Mouse (Mus musculus): ENCODE results near the gene Endou.
A peak's percentile ranks its signal among the peaks of the same experiment; 100 is the strongest.

The Endou gene

GRCm38 (mm10) chr15:97731111-97731510 lies at the start of gene Endou:
TSS of gene Endou (minus strand) at chr15:97731339.
- no peak for DNase-seq (ENCODE audit: low read depth, low spot score)

DNA sequence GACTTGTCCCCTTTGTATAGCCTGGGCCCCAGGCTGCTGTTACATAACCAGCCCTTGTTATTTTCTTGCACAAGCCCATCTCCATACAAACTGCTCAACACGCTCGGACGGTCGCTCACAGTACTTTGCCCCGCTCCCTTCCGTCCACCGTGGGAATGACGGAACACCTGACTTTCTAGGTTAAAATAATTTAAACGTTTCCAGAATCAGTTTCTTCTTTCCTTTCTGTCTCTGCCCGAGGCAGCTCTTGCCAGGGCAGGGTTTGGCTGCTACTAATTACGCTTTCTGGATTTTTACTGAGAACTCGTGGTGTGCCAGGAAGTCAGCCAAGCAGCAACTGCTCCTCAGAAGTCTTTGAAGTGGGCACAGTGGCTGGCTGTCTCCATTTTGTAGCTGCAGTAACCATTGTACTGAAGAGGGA lies 49.5 kb upstream of the Endou start:
- DNase-seq (ENCODE audit: low read depth, low spot score), result no peak

GRCm38 (mm10) chr15:97779576-97779975 lies 48.4 kb upstream of the Endou start:
- no peak for DNase-seq (ENCODE audit: low read depth, low spot score)

DNA sequence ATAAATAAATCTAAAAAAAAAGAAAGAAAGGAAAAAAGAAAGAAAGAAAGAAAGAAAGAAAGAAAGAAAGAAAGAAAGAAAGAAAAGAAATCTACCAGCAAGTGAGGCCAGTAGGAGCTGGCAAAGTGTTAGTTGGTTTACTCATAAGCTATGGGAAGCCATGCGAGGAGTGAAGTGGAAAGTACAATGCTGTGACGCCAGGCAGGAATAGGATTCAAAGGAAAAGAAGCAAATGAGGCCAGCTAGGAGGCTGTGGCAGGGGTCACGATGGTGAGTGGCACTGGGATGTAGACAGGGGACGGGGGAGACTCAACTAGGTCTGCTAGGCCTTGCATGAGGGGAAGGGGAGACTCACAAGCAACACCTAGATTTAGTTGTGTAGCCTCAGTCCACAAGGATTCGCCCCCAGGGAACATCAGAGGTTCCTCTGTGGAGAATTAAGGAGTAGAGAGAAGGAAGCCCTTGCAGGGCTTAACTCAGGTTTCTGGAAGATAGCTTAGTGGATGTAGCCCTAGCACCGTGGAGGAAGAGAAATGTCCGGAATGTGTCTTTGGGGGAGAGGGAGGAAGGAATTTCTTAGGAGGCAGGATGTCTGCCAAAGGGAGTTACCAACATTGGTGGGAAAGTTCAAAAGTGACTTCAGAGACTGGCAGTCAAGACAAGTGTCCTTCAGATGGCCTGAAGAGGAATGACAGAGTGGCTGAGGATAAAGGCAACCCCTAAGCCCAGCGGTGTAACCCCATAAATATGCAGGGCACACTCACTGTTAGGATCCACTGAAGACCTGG lies 47.4 kb upstream of the Endou start, which contains the start of gene Slc48a1:
Slc48a1 (plus strand) TSS at position 210 of the 788 bp plus-strand sequence.
- DNase-seq (ENCODE audit: low read depth, low spot score), result no peak

- no peak for DNase-seq (ENCODE audit: low read depth, low spot score)
Measured at GRCm38 (mm10) chr15:97776919-97777318, 45.8 kb upstream of the Endou start.

GRCm38 (mm10) chr15:97776514-97776913 lies 45.4 kb upstream of the Endou start:
- DNase-seq (ENCODE audit: low read depth, low spot score), result peak; percentile 74

DNA sequence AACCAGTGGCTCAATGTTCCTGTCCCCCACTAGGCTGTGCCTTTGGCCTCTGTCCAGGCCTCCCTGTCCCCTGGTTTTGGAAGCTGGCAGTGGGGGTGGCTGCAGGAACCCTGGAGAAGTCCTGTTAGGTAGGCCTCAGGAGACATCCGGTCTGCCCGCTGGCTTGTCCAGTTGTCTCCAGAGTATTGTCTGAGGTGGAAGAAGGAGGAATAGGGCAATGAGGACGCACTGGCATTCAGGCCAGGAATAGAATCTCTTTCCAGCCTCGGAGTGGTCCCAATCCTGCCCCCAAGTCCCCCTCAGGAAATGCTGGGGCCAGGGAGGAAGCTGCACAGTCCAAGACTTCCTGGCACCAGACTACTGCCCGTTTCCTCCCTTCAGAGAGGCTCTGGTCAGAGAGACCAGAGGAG lies 42.8 kb upstream of the Endou start:
- DNase-seq (ENCODE audit: low read depth, low spot score), result no peak

DNA sequence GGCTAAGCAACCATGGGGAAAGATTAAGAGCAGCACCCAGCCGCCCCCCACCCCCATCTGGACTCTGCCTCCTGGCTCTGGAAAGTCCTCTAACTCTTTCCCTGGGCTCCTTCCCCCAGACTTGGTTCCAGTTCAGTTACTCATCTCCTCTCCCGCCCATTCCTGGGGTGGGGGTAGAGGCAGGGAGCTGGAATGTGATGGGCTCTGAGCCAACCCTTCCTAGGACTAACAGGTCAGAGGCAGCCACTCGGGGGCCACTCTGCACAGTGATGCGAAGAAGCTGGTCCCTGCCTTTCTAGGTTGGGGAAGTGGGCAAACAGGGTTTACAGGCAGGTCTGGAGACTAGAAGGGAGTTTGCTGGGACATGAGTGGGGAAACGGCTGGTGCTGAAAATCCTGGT lies 42.0 kb upstream of the Endou start:
- no peak for DNase-seq (ENCODE audit: low read depth, low spot score)

GRCm38 (mm10) chr15:97770280-97770679 lies 39.1 kb upstream of the Endou start:
- no peak for DNase-seq (ENCODE audit: low read depth, low spot score)

DNA sequence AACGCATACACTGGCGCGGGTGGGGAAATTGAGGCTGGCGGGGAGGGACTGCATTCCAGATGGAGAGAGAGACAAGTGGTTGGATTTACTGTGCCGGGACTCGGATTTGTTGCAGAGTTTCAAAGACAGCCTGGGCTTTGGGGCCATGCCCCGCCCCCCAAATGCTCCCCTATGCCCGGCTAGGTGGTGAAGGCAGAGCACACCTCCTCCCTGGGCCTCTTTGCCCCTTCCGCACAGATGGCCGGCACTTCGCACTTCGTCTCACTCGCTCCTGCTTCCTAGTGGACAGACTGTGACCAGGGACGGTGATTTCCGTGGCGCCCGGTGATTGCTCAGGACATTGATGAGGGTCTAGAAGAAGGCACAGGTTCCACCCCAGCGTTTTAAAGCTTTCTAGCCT lies 37.1 kb upstream of the Endou start:
- peak; percentile 40 for DNase-seq (ENCODE audit: low read depth, low spot score)

DNA sequence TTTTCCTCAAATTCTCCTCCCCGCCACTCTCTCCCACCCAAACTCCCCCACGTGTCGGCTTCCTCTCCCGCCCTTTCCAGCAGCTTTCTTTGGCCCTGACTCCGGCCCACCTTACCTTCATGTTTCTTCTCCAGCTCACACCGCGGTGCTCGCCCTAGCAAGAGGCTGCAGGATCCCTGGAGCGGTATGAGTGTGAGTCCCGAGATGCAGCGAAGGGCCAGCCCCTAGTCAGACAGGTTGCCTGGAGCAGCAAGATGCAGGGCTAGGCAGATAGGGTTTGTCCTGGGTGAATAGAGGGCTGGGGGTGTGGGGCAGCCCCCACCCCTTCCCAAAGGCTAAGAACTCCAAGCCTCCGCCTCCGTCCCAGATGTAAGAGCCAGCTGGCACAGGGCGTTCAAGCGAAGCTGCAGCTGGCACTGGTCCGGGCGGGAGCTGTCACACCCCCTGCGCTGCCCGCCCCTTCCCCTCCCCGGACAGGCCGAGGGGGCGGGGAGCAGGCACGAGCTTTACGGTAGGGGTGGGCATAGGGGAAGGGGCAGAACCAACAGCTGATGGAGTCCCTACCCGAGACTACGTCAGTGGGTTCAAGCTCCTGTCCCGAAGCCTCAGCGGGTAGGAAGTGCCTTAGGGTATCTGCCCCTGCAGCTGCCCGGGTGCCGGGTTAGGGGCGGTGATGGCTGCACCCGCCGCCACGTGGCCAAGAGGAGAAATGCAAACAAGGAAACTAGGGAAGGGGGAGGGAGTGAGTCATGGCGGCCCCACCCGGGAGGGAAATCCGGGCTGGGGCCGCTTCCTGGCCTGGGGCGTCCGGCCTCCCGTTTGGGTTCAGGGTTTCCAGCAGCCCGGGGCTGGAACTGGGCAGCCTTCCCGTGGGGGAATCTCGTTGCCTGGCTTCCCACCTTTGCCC lies 36.4 kb upstream of the Endou start, which contains the start of gene Rapgef3:
Rapgef3 (minus strand) TSS at position 693 of the 907 bp plus-strand sequence.
- DNase-seq (ENCODE audit: low read depth, low spot score), result peak; percentile 80

DNA sequence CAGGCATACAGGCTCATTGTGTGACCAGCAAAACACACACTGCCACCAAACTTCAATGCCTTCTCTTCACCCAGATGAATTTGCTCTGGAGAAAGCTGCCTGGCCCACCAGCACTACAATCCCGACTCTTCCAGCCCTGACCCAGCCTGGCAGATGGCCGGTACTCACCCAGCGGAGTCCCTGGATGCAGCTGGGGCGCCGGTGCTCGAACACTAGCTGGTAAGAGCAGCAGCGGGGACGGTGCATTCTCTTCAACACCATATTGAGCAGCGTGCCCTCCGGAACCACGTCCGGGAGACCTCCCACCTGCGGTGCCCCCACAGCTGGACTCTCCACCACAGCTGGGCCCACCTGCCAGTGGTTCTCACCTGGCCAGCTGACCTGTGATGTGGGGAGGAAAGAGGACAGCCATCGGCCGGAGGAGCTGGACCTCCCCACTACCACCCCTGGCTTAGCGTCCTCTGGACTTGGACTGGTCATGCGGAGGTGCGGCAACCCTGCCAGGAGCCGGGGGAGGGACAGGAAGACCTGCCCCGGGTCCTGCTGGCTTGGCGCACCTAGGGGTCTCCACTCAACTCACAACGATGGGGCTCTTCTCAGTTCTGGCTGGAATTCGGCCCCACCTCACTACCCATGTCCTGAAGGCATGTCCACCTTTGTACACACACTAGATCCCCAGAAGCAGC lies 35.6 kb upstream of the Endou start:
- DNase-seq (ENCODE audit: low read depth, low spot score), result no peak

DNA sequence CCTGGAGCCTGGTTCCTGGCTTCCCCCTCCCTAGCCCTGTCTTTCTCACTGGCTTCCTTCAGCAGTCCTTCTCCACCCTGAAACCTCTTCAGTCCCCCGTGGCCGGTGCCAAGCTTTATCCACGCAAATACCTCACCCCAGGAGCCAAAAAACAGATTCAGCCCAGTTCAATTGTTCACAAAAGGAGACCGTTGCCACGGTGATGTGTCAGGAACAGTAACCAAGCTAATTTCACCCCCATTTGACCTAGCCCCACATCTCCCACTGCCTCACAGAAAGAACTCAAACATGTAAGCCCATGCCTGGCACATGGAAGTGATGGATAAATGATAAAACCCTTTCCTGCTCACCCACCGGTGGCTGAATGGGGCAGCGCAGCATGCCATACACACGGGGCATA lies 35.1 kb upstream of the Endou start:
- peak; percentile 44 for DNase-seq (ENCODE audit: low read depth, low spot score)

GRCm38 (mm10) chr15:97765090-97765794 lies 34.1 kb upstream of the Endou start:
- DNase-seq (ENCODE audit: low read depth, low spot score), result peak; percentile 80

DNA sequence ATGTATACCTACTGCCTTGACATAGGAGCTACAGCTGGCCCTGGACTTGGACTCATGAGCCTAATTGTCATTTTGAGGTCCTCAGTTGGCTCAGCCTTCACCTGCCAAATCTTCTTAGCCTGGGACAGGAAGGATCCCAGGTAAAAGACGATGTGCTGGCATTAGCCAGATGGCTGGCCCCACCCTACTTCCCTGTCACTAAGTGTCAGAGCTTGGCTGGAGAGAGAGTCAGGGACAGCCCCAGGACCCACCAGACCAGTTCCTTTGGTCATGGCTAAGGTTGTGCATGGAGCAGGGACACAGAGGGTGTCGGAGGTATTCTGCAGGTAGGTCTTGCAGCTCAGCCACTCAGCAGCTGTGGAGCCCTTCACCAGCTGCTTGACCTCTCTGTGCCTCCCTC lies 33.4 kb upstream of the Endou start:
- DNase-seq (ENCODE audit: low read depth, low spot score), result no peak

- DNase-seq (ENCODE audit: low read depth, low spot score), result no peak
Measured at GRCm38 (mm10) chr15:97763256-97764049, 32.3 kb upstream of the Endou start.

GRCm38 (mm10) chr15:97762733-97763132 lies 31.6 kb upstream of the Endou start:
- peak; percentile 41 for DNase-seq (ENCODE audit: low read depth, low spot score)

DNA sequence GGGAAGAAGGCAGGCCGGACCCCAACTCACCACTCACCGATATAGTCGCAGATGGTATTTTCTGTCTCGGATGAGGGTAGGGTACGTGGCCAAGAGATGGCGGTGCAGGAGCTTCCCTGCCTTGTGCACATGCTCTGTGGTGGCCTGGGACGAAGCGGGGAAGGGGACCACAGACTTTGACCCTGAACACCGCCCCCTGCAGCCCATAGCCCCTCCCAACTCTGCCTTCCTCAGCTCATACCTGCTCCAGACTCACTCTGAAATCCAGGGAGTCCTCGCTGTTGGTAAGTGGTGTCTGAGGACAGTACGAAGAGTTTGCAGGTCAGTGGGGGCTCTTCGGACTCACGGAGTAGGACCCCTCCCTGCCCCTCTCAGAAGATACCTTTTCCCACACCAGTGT lies 30.3 kb upstream of the Endou start:
- no peak for DNase-seq (ENCODE audit: low read depth, low spot score)

- DNase-seq (ENCODE audit: low read depth, low spot score), result no peak
Measured at GRCm38 (mm10) chr15:97760952-97761351, 29.8 kb upstream of the Endou start.

DNA sequence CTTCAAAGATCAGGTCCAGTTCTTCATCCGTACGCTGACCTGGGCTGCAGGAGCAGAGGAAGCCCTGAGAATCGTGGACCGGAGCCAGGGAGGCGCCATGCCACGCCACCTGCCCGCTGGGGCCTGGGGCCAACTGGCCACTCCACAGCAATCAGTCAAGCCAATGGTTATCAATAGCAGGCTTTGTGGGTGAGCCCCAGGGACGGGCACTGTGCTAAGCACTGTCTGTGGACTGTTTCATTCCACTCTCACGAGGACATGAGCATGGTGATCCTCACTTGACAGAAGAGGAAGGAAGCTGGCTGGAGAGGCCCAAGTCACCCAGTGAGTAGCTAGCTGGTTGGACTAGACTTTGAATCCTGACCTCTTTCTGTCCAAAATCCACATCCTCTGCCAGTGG lies 28.9 kb upstream of the Endou start:
- no peak for DNase-seq (ENCODE audit: low read depth, low spot score)

All from ES-CJ7 (cell line).